Mouse (Mus musculus): ENCODE measurements around the gene Trhr2.
A peak's percentile ranks its signal among the peaks of the same experiment; 100 is the strongest.

Gene Trhr2

GRCm38 (mm10) chr8:122350309-122351089, 10.0 kb downstream of the Trhr2 start:
- DNase-seq = no peak

- DNase-seq = no peak
These were observed 10.9 kb downstream of the Trhr2 start for GRCm38 (mm10) chr8:122349357-122350297.

GRCm38 (mm10) chr8:122347811-122348552, 12.6 kb downstream of the Trhr2 start:
- DNase-seq = no peak

GRCm38 (mm10) chr8:122345181-122346095, 15.1 kb downstream of the Trhr2 start:
- DNase-seq = no peak

- DNase-seq = no peak
These were observed 16.3 kb downstream of the Trhr2 start for GRCm38 (mm10) chr8:122344219-122344618.

GRCm38 (mm10) chr8:122343758-122344157, 16.8 kb downstream of the Trhr2 start:
- peak; percentile 52 for DNase-seq

GRCm38 (mm10) chr8:122343341-122343740, 17.2 kb downstream of the Trhr2 start:
- no peak for DNase-seq

GRCm38 (mm10) chr8:122342806-122343209, 17.7 kb downstream of the Trhr2 start:
- peak; percentile 76 for DNase-seq

- DNase-seq = no peak
These were observed 18.2 kb downstream of the Trhr2 start for GRCm38 (mm10) chr8:122342362-122342761.

- no peak for DNase-seq
These were observed 18.8 kb downstream of the Trhr2 start for GRCm38 (mm10) chr8:122341790-122342189.

GRCm38 (mm10) chr8:122340761-122341160, 19.8 kb downstream of the Trhr2 start:
- no peak for DNase-seq

- no peak for DNase-seq
These were observed 21.7 kb downstream of the Trhr2 start for GRCm38 (mm10) chr8:122338852-122339251.

- peak; percentile 43 for DNase-seq
These were observed 24.2 kb downstream of the Trhr2 start for GRCm38 (mm10) chr8:122336251-122336910.

GRCm38 (mm10) chr8:122335638-122336250, 24.8 kb downstream of the Trhr2 start:
- DNase-seq = peak; percentile 47

- DNase-seq = no peak
These were observed 25.6 kb downstream of the Trhr2 start for GRCm38 (mm10) chr8:122334791-122335490.

GRCm38 (mm10) chr8:122333531-122333930, 27.0 kb downstream of the Trhr2 start:
- no peak for DNase-seq

GRCm38 (mm10) chr8:122332753-122333506, 27.6 kb downstream of the Trhr2 start:
- peak; percentile 90 for DNase-seq

GRCm38 (mm10) chr8:122331134-122331523, 29.4 kb downstream of the Trhr2 start:
- peak; percentile 82 for DNase-seq

GRCm38 (mm10) chr8:122330446-122331133, 30.0 kb downstream of the Trhr2 start:
- DNase-seq = no peak

All from lung, postnatal 10 days (tissue).